Comparison of ENCODE assay signal across 8 mouse cellular contexts in the genomic region with DNA sequence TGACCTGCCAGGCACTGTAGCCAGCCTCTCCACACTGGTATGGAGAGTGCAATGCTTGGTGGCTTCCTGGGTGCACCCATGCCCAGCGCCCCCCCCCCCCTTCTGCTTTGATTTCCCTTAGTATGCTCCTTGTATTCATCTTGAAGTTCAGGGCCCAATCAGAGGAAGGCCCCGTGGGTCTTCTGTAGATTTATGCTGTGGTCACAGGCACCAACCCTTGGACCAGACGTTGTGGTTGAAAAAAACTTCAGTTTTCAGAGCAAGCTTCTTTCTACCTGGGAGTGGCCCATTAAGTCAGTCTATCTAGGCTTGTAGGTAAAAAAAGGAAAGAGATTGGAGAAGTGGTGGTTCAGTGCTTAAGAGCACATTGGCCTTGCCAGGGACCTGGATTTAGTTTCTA. TPM values are rescaled to one million over a fixed set of nuclear protein-coding genes. Genes with fewer than 3 reads are reported as not detected.
DNase-seq lines count a peak whose midpoint lies in the region; ATAC-seq and TF ChIP-seq lines count a peak whose summit lies in the region.

No protein-coding gene starts in this region.

- H3K9ac ChIP-seq in heart, embryonic 15.5 days, result peak overlapping the region; percentile 74
- H3K9ac ChIP-seq in ES-E14 (ENCODE audit: insufficient read depth, low read depth, low read length, poor library complexity, severe bottlenecking), result peak overlapping the region; percentile 93
- H3K9ac ChIP-seq in hindbrain, embryonic 14.5 days, result peak overlapping the region; percentile 47; the same call in 1 of the 2 replicates
- peak overlapping the region; percentile 54 for H3K9ac ChIP-seq in midbrain, embryonic 12.5 days (replicated peaks)

- peaks cover 45% of the 10 kb centered on the region for H3K4me1 ChIP-seq in heart, embryonic 15.5 days (replicated peaks)
- peaks cover 3 to 5% of the 10 kb centered on the region in 2 experiments; a peak in 3 of 4 replicates for H3K4me1 ChIP-seq in ES-E14 (ENCODE audit: control insufficient read depth in 2 of 2, insufficient read depth in 2 of 2, low read length in 2 of 2, poor library complexity in 1 of 2)
- H3K4me1 ChIP-seq in hindbrain, embryonic 14.5 days (replicated peaks; ENCODE audit: control insufficient read depth, insufficient read depth, low read length), result peaks cover 28% of the 10 kb centered on the region
- peaks cover 46% of the 10 kb centered on the region for H3K4me1 ChIP-seq in midbrain, embryonic 12.5 days
- peaks cover 12% of the 10 kb centered on the region for H3K4me1 ChIP-seq in kidney, adult 2 months (ENCODE audit: control insufficient read depth, insufficient read depth, low read length)

- no peaks in the 10 kb centered on the region for H3K9me3 ChIP-seq in heart, embryonic 15.5 days (replicated peaks)
- H3K9me3 ChIP-seq in ES-E14 (ENCODE audit: control insufficient read depth, insufficient read depth, low read depth, low read length), result no peaks in the 10 kb centered on the region
- H3K9me3 ChIP-seq in hindbrain, embryonic 14.5 days (ENCODE audit: control insufficient read depth, low read length), result no peaks in the 10 kb centered on the region
- H3K9me3 ChIP-seq in midbrain, embryonic 12.5 days, result no peaks in the 10 kb centered on the region

- in situ Hi-C loops in ES-E14 (cut with MboI; ENCODE audit: low sequenced_read_pairs in 2 of 2, unreplicated experiment in 2 of 2), result no loop called here

- peaks cover 10% of the 10 kb centered on the region for H3K36me3 ChIP-seq in heart, embryonic 15.5 days
- H3K36me3 ChIP-seq in ES-E14 (ENCODE audit: control insufficient read depth, insufficient read depth, low read length, poor library complexity, severe bottlenecking), result peaks cover 40% of the 10 kb centered on the region
- H3K36me3 ChIP-seq in hindbrain, embryonic 14.5 days (replicated peaks; ENCODE audit: control insufficient read depth, insufficient read depth), result peaks cover 11% of the 10 kb centered on the region
- peaks cover 9% of the 10 kb centered on the region for H3K36me3 ChIP-seq in midbrain, embryonic 12.5 days
- H3K36me3 ChIP-seq in kidney, adult 2 months (ENCODE audit: control insufficient read depth, insufficient read depth, low read length), result no peaks in the 10 kb centered on the region; the same call in 1 of the 2 replicates

- no peak for TF ChIP-seq POLR2A in kidney, adult 2 months (IDR thresholded peaks at IDR 0.05; ENCODE audit: low read depth, low read length)

- TF ChIP-seq CTCF in kidney, adult 2 months (conservative IDR thresholded peaks at IDR 0.05; ENCODE audit: insufficient read depth, insufficient read length, low read depth, low read length), result no peak

- 19% methylated on average over 2 of the region's 3 CpGs for WGBS in heart, embryonic 15.5 days
- 8% methylated on average over 3 of the region's 3 CpGs for WGBS in hindbrain, embryonic 14.5 days
- 24% methylated on average over 3 of the region's 3 CpGs for WGBS in midbrain, embryonic 12.5 days
- WGBS in kidney, adult 2 months, result 38% methylated on average over 3 of the region's 3 CpGs

- H3K27me3 ChIP-seq in heart, embryonic 15.5 days, result no peaks in the 10 kb centered on the region
- no peaks in the 10 kb centered on the region for H3K27me3 ChIP-seq in hindbrain, embryonic 14.5 days (ENCODE audit: control insufficient read depth, insufficient read depth, low read length)
- H3K27me3 ChIP-seq in midbrain, embryonic 12.5 days, result no peaks in the 10 kb centered on the region
- H3K27me3 ChIP-seq in kidney, adult 2 months (replicated peaks; ENCODE audit: control insufficient read depth, insufficient read depth, low read length), result no peaks in the 10 kb centered on the region

- DNase-seq in heart, postnatal 25 days (ENCODE audit: low spot score), result no peak
- no peak for DNase-seq in ES-E14 (ENCODE audit: low read depth, low spot score)
- DNase-seq in hindbrain, embryonic 14.5 days (ENCODE audit: low spot score), result no peak
- DNase-seq in ovary, postnatal 36 days (ENCODE audit: low spot score), result no peak
- DNase-seq in kidney, adult 2 months, result no peak
- DNase-seq in kidney, adult 9 months, result no peak

- peak overlapping the region; percentile 69 for H3K4me3 ChIP-seq in heart, embryonic 15.5 days
- peak overlapping the region; percentile 91 to 99 for H3K4me3 ChIP-seq in ES-E14 (ENCODE audit: insufficient read depth in 1 of 2, low read depth in 1 of 2, low read length in 2 of 2, poor library complexity in 1 of 2, severe bottlenecking in 1 of 2)
- H3K4me3 ChIP-seq in hindbrain, embryonic 14.5 days (replicated peaks; ENCODE audit: low read length), result no peak overlapping the region
- H3K4me3 ChIP-seq in midbrain, embryonic 12.5 days, result peak overlapping the region; percentile 60
- H3K4me3 ChIP-seq in kidney, adult 2 months (ENCODE audit: insufficient read depth, low read depth, low read length), result no peak overlapping the region

- H3K4me2 ChIP-seq in heart, embryonic 15.5 days, result peak overlapping the region; percentile 91
- H3K4me2 ChIP-seq in hindbrain, embryonic 14.5 days (replicated peaks), result peak overlapping the region; percentile 67
- peak overlapping the region; percentile 87 for H3K4me2 ChIP-seq in midbrain, embryonic 12.5 days (replicated peaks)

- intact Hi-C loops in heart, postnatal 25 days (cut with DNase I), result no loop called here

- H3K27ac ChIP-seq in heart, embryonic 15.5 days, result peak overlapping the region; percentile 96
- H3K27ac ChIP-seq in ES-E14 (ENCODE audit: insufficient read depth, low read depth, low read length, poor library complexity, severe bottlenecking), result no peak overlapping the region
- no peak overlapping the region for H3K27ac ChIP-seq in hindbrain, embryonic 14.5 days
- H3K27ac ChIP-seq in midbrain, embryonic 12.5 days (replicated peaks), result no peak overlapping the region
- H3K27ac ChIP-seq in kidney, adult 2 months (ENCODE audit: insufficient read depth, low read depth, low read length), result no peak overlapping the region

- no peak for ATAC-seq in heart, embryonic 15.5 days (replicated peaks; ENCODE audit: insufficient number of reproducible peaks, insufficient read depth, low FRiP score, low read depth)
- ATAC-seq in hindbrain, embryonic 14.5 days (ENCODE audit: low FRiP score), result no peak
- no peak for ATAC-seq in midbrain, embryonic 12.5 days (ENCODE audit: low FRiP score, low read depth)

TF ChIP-seq in ES-E14, 5 proteins besides CTCF, POLR2A, EP300 and RAD21:
- TF ChIP-seq MAFK (IDR thresholded peaks at IDR 0.05; ENCODE audit: insufficient read depth, low read depth, low read length) (no peak), ZNF384 (IDR thresholded peaks at IDR 0.05; ENCODE audit: low read depth, low read length) (no peak), HCFC1 (IDR thresholded peaks at IDR 0.05; ENCODE audit: borderline replicate concordance, insufficient read depth, low read length) (no peak), CHD2 (IDR thresholded peaks at IDR 0.05; ENCODE audit: low read depth, low read length) (no peak), ZC3H11A (IDR thresholded peaks at IDR 0.05; ENCODE audit: borderline replicate concordance, low read depth, low read length) (no peak)

RNA-seq across cellular contexts. Expression of a gene that starts 6.6 kb away (rescaled TPM):
- 194 and 206 TPM in 2 replicates for polyA plus RNA-seq in heart, embryonic 15.5 days (2015; fragmentation: Nextera tagmentation; extraction: Ambion mirVana)
- total RNA-seq in heart, postnatal 25 days (2021), result 100 to 1,000 TPM in 1 of 2 experiments, 10 to 100 TPM in 1; 95.8 to 106 TPM
- total RNA-seq in ES-E14 (2012; rRNA removed), result 695 and 901 TPM in 2 replicates
- polyA plus RNA-seq in hindbrain, embryonic 14.5 days (2014; fragmentation: Nextera tagmentation; extraction: Ambion mirVana), result 339 and 347 TPM in 2 replicates
- polyA plus RNA-seq in midbrain, embryonic 12.5 days (2016; fragmentation: Nextera tagmentation; extraction: Ambion mirVana), result 627 and 693 TPM in 2 replicates
- 30.4 and 37.4 TPM in 2 replicates for polyA plus RNA-seq in kidney, adult 2 months (2012; rRNA removed)

RNA-seq across cellular contexts. Expression of a gene that starts 13.7 kb away (rescaled TPM):
- polyA plus RNA-seq in heart, embryonic 15.5 days (2015; fragmentation: Nextera tagmentation; extraction: Ambion mirVana), result 11.0 and 11.1 TPM in 2 replicates
- total RNA-seq in heart, postnatal 25 days (2021), result 10 to 100 TPM; 10.5 to 13.2 TPM
- total RNA-seq in ES-E14 (2012; rRNA removed), result 19.1 and 24.3 TPM in 2 replicates
- polyA plus RNA-seq in hindbrain, embryonic 14.5 days (2014; fragmentation: Nextera tagmentation; extraction: Ambion mirVana), result 1.6 and 1.9 TPM in 2 replicates
- polyA plus RNA-seq in midbrain, embryonic 12.5 days (2016; fragmentation: Nextera tagmentation; extraction: Ambion mirVana), result 8.7 and 9.2 TPM in 2 replicates
- 4.7 and 4.8 TPM in 2 replicates for polyA plus RNA-seq in kidney, adult 2 months (2012; rRNA removed)

RNA-seq across cellular contexts. Expression of a gene that starts 15.1 kb away (rescaled TPM):
- 18.7 and 25.0 TPM in 2 replicates for polyA plus RNA-seq in heart, embryonic 15.5 days (2015; fragmentation: Nextera tagmentation; extraction: Ambion mirVana)
- 1 to 10 TPM; 6.5 to 6.8 TPM for total RNA-seq in heart, postnatal 25 days (2021)
- 22.6 and 35.2 TPM in 2 replicates for total RNA-seq in ES-E14 (2012; rRNA removed)
- polyA plus RNA-seq in hindbrain, embryonic 14.5 days (2014; fragmentation: Nextera tagmentation; extraction: Ambion mirVana), result 66.6 and 67.2 TPM in 2 replicates
- 38.0 and 39.1 TPM in 2 replicates for polyA plus RNA-seq in midbrain, embryonic 12.5 days (2016; fragmentation: Nextera tagmentation; extraction: Ambion mirVana)
- polyA plus RNA-seq in kidney, adult 2 months (2012; rRNA removed), result 32.0 and 37.8 TPM in 2 replicates

RNA-seq across cellular contexts. Expression of a gene that starts 29.7 kb away (rescaled TPM):
- polyA plus RNA-seq in heart, embryonic 15.5 days (2015; fragmentation: Nextera tagmentation; extraction: Ambion mirVana), result 25.8 and 31.3 TPM in 2 replicates
- 1 to 10 TPM; 3.9 to 4.7 TPM for total RNA-seq in heart, postnatal 25 days (2021)
- 133 and 202 TPM in 2 replicates for total RNA-seq in ES-E14 (2012; rRNA removed)
- polyA plus RNA-seq in hindbrain, embryonic 14.5 days (2014; fragmentation: Nextera tagmentation; extraction: Ambion mirVana), result 27.2 TPM in 2 replicates
- 22.8 and 23.9 TPM in 2 replicates for polyA plus RNA-seq in midbrain, embryonic 12.5 days (2016; fragmentation: Nextera tagmentation; extraction: Ambion mirVana)
- 49.0 and 69.1 TPM in 2 replicates for polyA plus RNA-seq in kidney, adult 2 months (2012; rRNA removed)

Comparison
In these comparisons a context has a peak if more than half of its experiments do, and no peak if none do; other contexts are left out.
1. H3K4me3 ChIP-seq: peak in heart, embryonic 15.5 days (single experiment), ES-E14 (2 of 2) and midbrain, embryonic 12.5 days (single experiment); none in hindbrain, embryonic 14.5 days (single experiment) and kidney, adult 2 months (single experiment).
2. Peak in every context shown above with its lines, with median percentiles within 50 percentile points of each other: H3K4me2 ChIP-seq and H3K9ac ChIP-seq.